Mouse (Mus musculus) E14TG2a.4 (cell line): ENCODE results near the gene Fam213a.

Source experiments
- CTCF ChIP-seq: conservative IDR thresholded peaks from 2 replicates; pipeline ENCODE4 v1.5.1; 2014; ENCODE audit warnings: low read length
- NANOG ChIP-seq: IDR thresholded peaks from 2 replicates; pipeline ENCODE4 v1.6.1; 2014; ENCODE audit warnings: borderline replicate concordance, low read length, mixed read lengths
- POU5F1 ChIP-seq: IDR thresholded peaks from 2 replicates; pipeline ENCODE4 v1.6.1; 2014; ENCODE audit warnings: low read length, borderline replicate concordance

- TF ChIP-seq CTCF (no peak), NANOG (no peak), POU5F1 (no peak)
Observed at GRCm38 (mm10) chr14:40956252-40957146, 57.1 kb downstream of the Fam213a start.
